Mouse (Mus musculus): Measurements from ENCODE around the gene Lyrm7.

DNA sequence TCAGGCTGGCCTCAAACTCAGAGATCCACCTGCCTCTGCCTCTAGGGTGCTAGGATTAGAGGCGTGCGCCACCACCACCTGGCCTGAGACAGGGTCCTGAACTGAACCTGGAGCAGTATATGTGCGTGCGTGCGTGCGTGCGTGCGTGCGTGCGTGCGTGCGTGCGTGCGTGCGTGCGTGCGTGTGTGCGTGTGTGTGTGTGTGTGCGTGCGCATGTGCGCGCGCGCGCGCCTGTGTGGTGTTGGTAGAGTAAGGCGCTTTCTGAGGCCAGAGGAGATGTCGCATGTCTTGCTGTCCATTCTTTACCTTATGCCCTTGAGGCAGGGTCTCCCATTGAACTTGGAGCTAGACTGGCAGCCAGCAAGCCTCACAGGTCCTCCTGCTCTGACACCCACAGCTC lies 53.8 kb downstream of the Lyrm7 start:
- TF ChIP-seq POLR2A (IDR thresholded peaks at IDR 0.05; ENCODE audit: insufficient read depth, low read depth, low read length): no peak
- TF ChIP-seq EP300 (IDR thresholded peaks at IDR 0.05; ENCODE audit: insufficient read depth, low read depth, low read length): no peak
